Comparison of ENCODE assay signal across 8 mouse cellular contexts in the genomic region with DNA sequence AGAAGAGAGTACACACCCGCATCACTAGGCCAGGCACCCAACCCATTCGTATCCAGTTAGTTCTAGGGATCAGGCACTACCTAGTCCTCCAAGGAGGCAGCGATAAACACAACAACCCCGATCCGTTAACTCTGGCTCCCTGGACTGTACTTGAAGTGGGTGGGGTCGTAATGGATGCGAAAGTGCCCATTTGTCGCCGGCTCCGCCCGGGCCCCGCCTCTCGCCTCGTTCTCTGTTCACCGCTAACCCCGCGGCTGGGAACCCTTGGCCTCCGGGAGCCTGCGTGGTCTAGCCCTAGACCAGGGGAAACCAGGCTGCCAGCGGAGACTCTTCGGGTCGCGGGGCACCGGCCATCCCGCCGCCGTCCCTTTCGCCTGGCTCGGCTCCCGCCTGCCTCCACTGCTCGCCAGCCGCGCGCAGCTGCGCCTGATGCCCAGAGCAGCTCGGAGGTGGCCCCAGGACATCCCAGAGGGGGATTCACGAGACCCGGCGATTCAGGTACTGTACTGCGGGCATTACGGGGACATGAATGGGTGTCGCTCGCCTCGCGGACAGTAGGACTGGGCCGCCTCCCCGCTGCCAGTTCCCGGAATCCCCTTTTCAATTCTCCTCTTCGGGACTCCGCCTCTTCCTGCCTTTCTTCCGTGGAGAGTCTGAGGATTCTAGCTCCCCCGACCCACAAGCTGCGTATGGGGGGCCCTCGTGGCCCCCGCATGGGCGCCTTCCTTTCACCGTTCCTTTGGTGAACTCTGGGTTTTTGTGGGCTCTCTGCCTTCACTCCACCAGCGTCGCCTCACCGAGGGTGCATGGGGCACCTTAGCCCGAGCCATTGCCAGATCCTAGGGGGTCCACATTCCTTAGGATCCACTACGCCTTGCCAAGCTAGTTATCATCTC. TPM values are rescaled to one million over a fixed set of nuclear protein-coding genes. Genes with fewer than 3 reads are reported as not detected.
DNase-seq lines count a peak whose midpoint lies in the region; ATAC-seq and TF ChIP-seq lines count a peak whose summit lies in the region.

Gene Ifnar2, plus strand, starts transcription at position 207 of the 896 bp plus-strand sequence.

- peak; percentile 43 for DNase-seq in ES-E14 (ENCODE audit: low read depth, low spot score)
- DNase-seq in cerebellum, adult 11-12 months: peak; percentile 70
- peak; percentile 87 for DNase-seq in forebrain, postnatal 0 days
- DNase-seq in heart, postnatal 36 days: peak; percentile 82 to 88
- DNase-seq in layer of hippocampus, adult 8-10 months (ENCODE audit: low spot score in 2 of 2): peak; percentile 76 to 79
- peak; percentile 78 for DNase-seq in ovary, adult 18-20 months (ENCODE audit: low spot score)
- peak; percentile 61 for DNase-seq in thymus, postnatal 0 days (ENCODE audit: low spot score)

- peak; percentile 5; the same call in 1 of the 2 replicates for TF ChIP-seq CTCF in forebrain, postnatal 0 days (IDR thresholded peaks at IDR 0.05; ENCODE audit: low read depth)

- in situ Hi-C loops in ES-E14 (cut with MboI; ENCODE audit: low sequenced_read_pairs in 2 of 2, unreplicated experiment in 2 of 2): loop anchor here in 1 of 2 experiments (25.0 kb wide), 1 partner anchor 286 kb away; the partner anchor contains the start of gene 4932438H23Rik

- peak within 1 kb of the TSS; percentile 70 for H3K4me2 ChIP-seq in forebrain, postnatal 0 days (ENCODE audit: low read depth)
- peak within 1 kb of the TSS; percentile 61 for H3K4me2 ChIP-seq in lung, embryonic 15.5 days

- no peaks in the 10 kb centered on the region for H3K27me3 ChIP-seq in forebrain, postnatal 0 days (ENCODE audit: insufficient read depth, low read length)
- H3K27me3 ChIP-seq in lung, embryonic 15.5 days: no peaks in the 10 kb centered on the region

- peaks cover 0 to 2% of the 10 kb centered on the region in 2 experiments; a peak in 2 of 4 replicates for H3K4me1 ChIP-seq in ES-E14 (ENCODE audit: control insufficient read depth in 2 of 2, insufficient read depth in 2 of 2, low read length in 2 of 2, poor library complexity in 1 of 2)
- H3K4me1 ChIP-seq in forebrain, postnatal 0 days (ENCODE audit: insufficient read depth): 0 out of 2 replicates have a peak, but pooled peaks cover 5% of the 10 kb centered on the region
- peaks cover 18% of the 10 kb centered on the region for H3K4me1 ChIP-seq in lung, embryonic 15.5 days

- no peaks in the 10 kb centered on the region for H3K36me3 ChIP-seq in ES-E14 (ENCODE audit: control insufficient read depth, insufficient read depth, low read length, poor library complexity, severe bottlenecking)
- no peaks in the 10 kb centered on the region for H3K36me3 ChIP-seq in forebrain, postnatal 0 days (ENCODE audit: insufficient read depth)
- H3K36me3 ChIP-seq in lung, embryonic 15.5 days: 0 out of 2 replicates have a peak, but pooled peaks cover 4% of the 10 kb centered on the region

- ATAC-seq in forebrain, postnatal 0 days: peak; percentile 94
- peak; percentile 90 for ATAC-seq in lung, embryonic 15.5 days (ENCODE audit: borderline replicate concordance, extremely low read depth, low FRiP score, low TSS enrichment)

- under 1% methylated on average over 55 of the region's 62 CpGs for WGBS in forebrain, postnatal 0 days
- WGBS in lung, embryonic 15.5 days: under 1% methylated on average over 62 of the region's 62 CpGs

- H3K9ac ChIP-seq in ES-E14 (ENCODE audit: insufficient read depth, low read depth, low read length, poor library complexity, severe bottlenecking): peak within 1 kb of the TSS; percentile 81
- peak within 1 kb of the TSS; percentile 97 for H3K9ac ChIP-seq in forebrain, postnatal 0 days
- H3K9ac ChIP-seq in lung, embryonic 15.5 days: peak within 1 kb of the TSS; percentile 88

- H3K4me3 ChIP-seq in ES-E14 (ENCODE audit: insufficient read depth in 1 of 2, low read depth in 1 of 2, low read length in 2 of 2, poor library complexity in 1 of 2, severe bottlenecking in 1 of 2): peak within 1 kb of the TSS; percentile 86 to 98
- H3K4me3 ChIP-seq in forebrain, postnatal 0 days (ENCODE audit: low read depth, low read length): peak within 1 kb of the TSS; percentile 89
- H3K4me3 ChIP-seq in lung, embryonic 15.5 days: peak within 1 kb of the TSS; percentile 82

- intact Hi-C loops in heart, postnatal 36 days (cut with DNase I): loop anchor here (2.0 kb wide), 1 partner anchor 34 kb away; the partner anchor contains the start of gene Il10rb

- no peaks in the 10 kb centered on the region for H3K9me3 ChIP-seq in ES-E14 (ENCODE audit: control insufficient read depth, insufficient read depth, low read depth, low read length)
- H3K9me3 ChIP-seq in forebrain, postnatal 0 days (ENCODE audit: low read length): no peaks in the 10 kb centered on the region
- H3K9me3 ChIP-seq in lung, embryonic 15.5 days: no peaks in the 10 kb centered on the region

- H3K27ac ChIP-seq in ES-E14 (ENCODE audit: insufficient read depth, low read depth, low read length, poor library complexity, severe bottlenecking): no peak within 1 kb of the TSS
- H3K27ac ChIP-seq in forebrain, postnatal 0 days (ENCODE audit: low read depth, low read length): peak within 1 kb of the TSS; percentile 93
- peak within 1 kb of the TSS; percentile 96 for H3K27ac ChIP-seq in lung, embryonic 15.5 days

TF ChIP-seq in ES-E14, 5 proteins besides CTCF, POLR2A, EP300 and RAD21:
- TF ChIP-seq HCFC1 (IDR thresholded peaks at IDR 0.05; ENCODE audit: borderline replicate concordance, insufficient read depth, low read length): no peak
- TF ChIP-seq CHD2 (IDR thresholded peaks at IDR 0.05; ENCODE audit: low read depth, low read length): no peak
- TF ChIP-seq MAFK (IDR thresholded peaks at IDR 0.05; ENCODE audit: insufficient read depth, low read depth, low read length): no peak
- no peak for TF ChIP-seq ZNF384 (IDR thresholded peaks at IDR 0.05; ENCODE audit: low read depth, low read length)
- no peak for TF ChIP-seq ZC3H11A (IDR thresholded peaks at IDR 0.05; ENCODE audit: borderline replicate concordance, low read depth, low read length)
TF ChIP-seq in ES-E14: peak in this region for 0.

RNA-seq across cellular contexts. Expression of gene Ifnar2, which starts in this region (rescaled TPM):
- total RNA-seq in ES-E14 (2012; rRNA removed): 20.6 and 33.6 TPM in 2 replicates
- total RNA-seq in forebrain, postnatal 0 days (2014; rRNA removed): 24.5 and 25.5 TPM in 2 replicates
- 53.1 and 58.1 TPM in 2 replicates for polyA plus RNA-seq in forebrain, postnatal 0 days (2015; fragmentation: Nextera tagmentation; extraction: Ambion mirVana)
- 10 to 100 TPM; 39.7 to 40.4 TPM for total RNA-seq in heart, postnatal 36 days (2021)
- 10 to 100 TPM; 21.3 to 48.8 (median 34.5) TPM for total RNA-seq in layer of hippocampus, adult 8-10 months (2022)
- polyA plus RNA-seq in lung, embryonic 15.5 days (2015; fragmentation: Nextera tagmentation; extraction: Ambion mirVana): 61.9 and 70.3 TPM in 2 replicates
- polyA plus RNA-seq in thymus, postnatal 0 days (2015; fragmentation: Nextera tagmentation; extraction: Ambion mirVana): 70.7 and 73.4 TPM in 2 replicates
